Mouse (Mus musculus) myocyte (in vitro differentiated cells): Measurements from ENCODE around the gene Wrap53.

Source experiments
- E2F4 ChIP-seq: IDR thresholded peaks from one replicate; pipeline ENCODE4 v1.6.1; 2011; ENCODE audit warnings: mild to moderate bottlenecking, control low read depth, moderate library complexity; ENCODE audit not compliant: insufficient read depth
- MAX ChIP-seq: IDR thresholded peaks from one replicate; pipeline ENCODE4 v1.6.1; 2011; ENCODE audit warnings: low read depth, mild to moderate bottlenecking, control low read depth
- MYOG ChIP-seq, 3 experiments: IDR thresholded peaks; one replicate each; pipeline ENCODE4 v1.6.1; 2011; ENCODE audit warnings: control low read depth in 2 of 3, low read depth in 2 of 3, mild to moderate bottlenecking in 2 of 3; ENCODE audit not compliant: insufficient read length in 2 of 3, control insufficient read depth in 1 of 3, insufficient read depth in 1 of 3
- POLR2A ChIP-seq: IDR thresholded peaks from one replicate; pipeline ENCODE4 v1.6.1; 2011; ENCODE audit warnings: low read depth, mild to moderate bottlenecking, control low read depth, moderate library complexity; ENCODE audit not compliant: insufficient read length
- POLR2AphosphoS2 ChIP-seq: IDR thresholded peaks from one replicate; pipeline ENCODE4 v1.6.1; 2011; ENCODE audit warnings: low read depth, control low read depth; ENCODE audit not compliant: insufficient read length
- REST ChIP-seq: IDR thresholded peaks from one replicate; pipeline ENCODE4 v1.6.1; 2011; ENCODE audit warnings: mild to moderate bottlenecking, control low read depth, moderate library complexity; ENCODE audit not compliant: insufficient read depth, insufficient read length
- SRF ChIP-seq: IDR thresholded peaks from one replicate; pipeline ENCODE4 v1.6.1; 2011; ENCODE audit warnings: low read depth; ENCODE audit not compliant: control insufficient read depth, insufficient read length
- TCF12 ChIP-seq: IDR thresholded peaks from one replicate; pipeline ENCODE4 v1.6.1; 2011; ENCODE audit warnings: mild to moderate bottlenecking, control low read depth; ENCODE audit not compliant: poor library complexity, insufficient read depth, severe bottlenecking
- USF1 ChIP-seq: IDR thresholded peaks from one replicate; pipeline ENCODE4 v1.6.1; 2011; ENCODE audit warnings: low read depth, mild to moderate bottlenecking, control low read depth, moderate library complexity

DNA sequence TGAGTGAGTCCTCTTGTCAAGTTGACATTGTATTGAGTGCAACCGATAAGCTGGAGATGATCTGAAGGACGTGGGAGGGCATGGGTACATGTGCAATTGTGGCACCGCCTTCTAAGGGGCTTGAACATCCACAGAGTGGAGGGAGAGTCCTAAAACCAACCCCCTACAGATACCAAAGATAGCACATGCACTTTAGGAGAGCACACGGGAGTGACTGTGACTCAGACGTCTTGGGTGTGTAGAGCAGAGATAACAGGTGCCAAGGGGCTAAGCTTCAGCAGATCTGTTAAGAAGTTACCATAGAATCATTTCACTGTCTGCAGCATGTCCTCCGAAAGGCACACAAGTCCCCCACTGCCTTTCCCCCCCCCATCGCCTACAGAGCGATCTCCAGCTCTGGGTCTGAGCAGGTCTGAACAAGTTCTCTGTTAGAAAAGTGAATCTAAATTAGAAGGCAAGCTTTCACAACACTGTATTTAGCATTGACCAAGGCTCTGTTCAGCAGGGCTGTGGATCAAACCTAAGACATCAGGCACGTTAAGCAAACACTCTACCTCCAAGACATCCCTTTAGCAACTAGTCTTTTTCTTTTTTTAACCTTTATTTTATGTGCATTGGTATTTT, 58.4 kb downstream of the Wrap53 start:
- no peak for TF ChIP-seq POLR2A
- TF ChIP-seq E2F4: no peak
- no peak for TF ChIP-seq MAX
- TF ChIP-seq MYOG (IDR thresholded peaks at IDR 0.05; ENCODE audit: control insufficient read depth in 1 of 3, insufficient read depth in 1 of 3, insufficient read length in 2 of 3, low read depth in 2 of 3): no peak
- no peak for TF ChIP-seq TCF12
- no peak for TF ChIP-seq USF1
- TF ChIP-seq SRF: no peak
- TF ChIP-seq REST: no peak
- TF ChIP-seq POLR2AphosphoS2: no peak
